Mouse (Mus musculus) neural tube, embryonic 13.5 days (tissue): ENCODE data around the gene Hes1. TPM values are rescaled to one million over a fixed set of nuclear protein-coding genes. Genes with fewer than 3 reads are reported as not detected.

ENCODE experiments used
- ATAC-seq: fragments of 200-750 bp; cut with Nextera tagmentation; 2 replicates; pipeline ENCODE4 v1.8.0; 2017; ENCODE audit warnings: low read depth, mild to moderate bottlenecking, moderate TSS enrichment, moderate library complexity
- H3K27ac ChIP-seq: fragments of 300-500 bp; sonication (generic); replicated peaks from 2 replicates; pipeline ENCODE4 v1.5.1; 2015; ENCODE audit warnings: moderate library complexity, mild to moderate bottlenecking, inconsistent platforms
- H3K27me3 ChIP-seq: fragments of 300-500 bp; sonication (generic); 2 replicates; pipeline ENCODE4 v1.6.1; 2015; ENCODE audit warnings: mild to moderate bottlenecking, inconsistent platforms
- H3K36me3 ChIP-seq: fragments of 300-500 bp; sonication (generic); 2 replicates; pipeline ENCODE4 v1.6.1; 2015; ENCODE audit warnings: mild to moderate bottlenecking, inconsistent platforms
- H3K4me1 ChIP-seq: fragments of 300-500 bp; sonication (generic); replicated peaks from 2 replicates; pipeline ENCODE4 v1.6.1; 2015; ENCODE audit warnings: inconsistent platforms
- H3K4me2 ChIP-seq: fragments of 300-500 bp; sonication (generic); 2 replicates; pipeline ENCODE4 v1.6.1; 2015; ENCODE audit warnings: inconsistent platforms, mild to moderate bottlenecking, moderate library complexity
- H3K4me3 ChIP-seq: fragments of 300-500 bp; sonication (generic); 2 replicates; pipeline ENCODE4 v1.5.1; 2015; ENCODE audit warnings: mild to moderate bottlenecking, inconsistent platforms
- H3K9ac ChIP-seq: fragments of 300-500 bp; sonication (generic); 2 replicates; pipeline ENCODE4 v1.6.1; 2015; ENCODE audit warnings: moderate library complexity, mild to moderate bottlenecking, inconsistent platforms
- H3K9me3 ChIP-seq: fragments of 300-500 bp; sonication (generic); 2 replicates; pipeline ENCODE4 v1.6.1; 2016; ENCODE audit warnings: inconsistent platforms
- WGBS: fragments of 180-500 bp; shearing (Covaris S2); methylation state at CpG from one replicate; pipeline ENCODE4 v1.1.7; 2015; 5-methylcytosine and 5-hydroxymethylcytosine counted together
- polyA plus RNA-seq: library from polyadenylated mRNA; unstranded; fragments of >200 nt; fragmentation: Nextera tagmentation; extraction: Ambion mirVana; gene quantifications from 2 replicates; pipeline ENCODE4 v1.2.1, GENCODE M21; 2015

Gene Hes1
- 19.4 and 25.5 TPM in 2 replicates for polyA plus RNA-seq

DNA sequence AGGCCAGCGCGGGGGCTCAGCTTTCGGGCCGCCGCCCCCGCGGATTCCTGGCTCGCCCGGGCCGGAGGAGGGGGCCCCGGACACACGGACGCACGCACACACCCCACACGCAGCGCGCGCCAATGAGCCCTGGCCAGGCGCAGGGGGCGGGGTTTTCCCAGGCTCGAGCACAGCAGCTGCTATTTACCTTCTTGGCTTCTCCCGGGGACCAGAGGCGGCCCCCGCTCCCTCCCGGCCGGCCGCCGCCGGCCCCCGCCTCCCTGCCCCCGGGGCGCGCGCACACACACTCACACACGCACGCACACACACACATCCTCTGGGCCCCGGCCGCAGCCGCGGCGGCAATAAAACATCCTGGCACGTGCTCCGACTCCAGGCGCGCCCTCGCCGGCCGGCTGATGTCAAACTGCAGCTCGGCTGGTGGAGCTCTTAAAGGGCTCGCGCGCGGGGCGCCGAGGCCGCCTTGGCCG is at the start of gene Hes1:
Hes1 (plus strand) TSS at position 401 of the 470 bp plus-strand sequence.
- H3K4me3 ChIP-seq, result peak within 1 kb of the TSS; percentile 67
- H3K4me1 ChIP-seq, result peaks cover 81% of the 10 kb centered on the region
- 0% methylated on average over 31 of the region's 57 CpGs for WGBS
- peak within 1 kb of the TSS; percentile 85 for H3K9ac ChIP-seq
- H3K27ac ChIP-seq, result peak within 1 kb of the TSS; percentile 93
- peak within 1 kb of the TSS; percentile 95 for H3K4me2 ChIP-seq
- ATAC-seq, result peak; percentile 87
- peaks cover 60% of the 10 kb centered on the region for H3K27me3 ChIP-seq
- H3K36me3 ChIP-seq, result no peaks in the 10 kb centered on the region
- no peaks in the 10 kb centered on the region for H3K9me3 ChIP-seq

- Histone ChIP-seq H3K27ac (no peak overlapping the region), H3K4me1 (peaks cover 39% of the 10 kb centered on the region), H3K36me3 (no peaks in the 10 kb centered on the region), H3K9ac (no peak overlapping the region), H3K9me3 (no peaks in the 10 kb centered on the region), H3K4me2 (no peak overlapping the region), H3K27me3 (peaks cover 44% of the 10 kb centered on the region), H3K4me3 (no peak overlapping the region)
- 31% methylated on average over 3 of the region's 3 CpGs for WGBS
- no peak for ATAC-seq
Measured at GRCm38 (mm10) chr16:30016064-30016463, 48.1 kb upstream of the Hes1 start.

GRCm38 (mm10) chr16:30020124-30020523 is 44.1 kb upstream of the Hes1 start:
- Histone ChIP-seq H3K9ac (no peak overlapping the region), H3K4me3 (no peak overlapping the region), H3K36me3 (no peaks in the 10 kb centered on the region), H3K27me3 (peaks cover 55% of the 10 kb centered on the region), H3K4me2 (peak overlapping the region; percentile 25; the same call in 1 of the 2 replicates), H3K27ac (no peak overlapping the region), H3K9me3 (no peaks in the 10 kb centered on the region), H3K4me1 (peaks cover 55% of the 10 kb centered on the region)
- ATAC-seq, result no peak
- 4% methylated on average over 13 of the region's 13 CpGs for WGBS

DNA sequence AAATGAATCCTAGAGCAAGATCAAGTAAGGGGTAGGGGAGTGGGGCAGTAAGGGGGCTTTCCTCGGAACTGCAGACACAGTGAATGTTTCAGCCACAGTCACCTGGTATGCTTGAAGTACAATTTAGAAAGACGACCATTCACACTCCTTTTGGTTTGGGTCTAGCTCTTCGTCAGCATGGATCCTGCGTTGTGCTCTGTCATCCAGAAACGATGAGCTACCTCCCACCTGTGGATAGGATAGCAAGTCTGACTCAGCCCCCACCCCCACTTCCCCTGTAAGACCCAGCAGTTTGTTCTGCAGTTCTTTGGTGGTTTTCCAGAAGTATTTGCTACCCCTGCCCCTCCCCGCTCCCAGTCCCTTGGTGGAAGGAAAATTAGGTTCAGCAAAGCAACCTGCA is 41.8 kb upstream of the Hes1 start:
- H3K27me3 ChIP-seq, result peaks cover 62% of the 10 kb centered on the region

GRCm38 (mm10) chr16:30022890-30023797 is 41.0 kb upstream of the Hes1 start:
- 52% methylated on average over 16 of the region's 16 CpGs for WGBS
- ATAC-seq, result 0 out of 2 replicates have a peak, but pooled peaks have one; percentile 10
- Histone ChIP-seq H3K9me3 (no peaks in the 10 kb centered on the region), H3K36me3 (no peaks in the 10 kb centered on the region), H3K27me3 (peaks cover 57% of the 10 kb centered on the region), H3K4me1 (peaks cover 44% of the 10 kb centered on the region), H3K27ac (peak overlapping the region; percentile 7; the same call in 1 of the 2 replicates), H3K4me3 (no peak overlapping the region), H3K9ac (no peak overlapping the region), H3K4me2 (no peak overlapping the region)

More for the DNA sequence above, 41.8 kb upstream of the Hes1 start:
- no peak for ATAC-seq
- H3K27ac ChIP-seq, result 0 out of 2 replicates have a peak overlapping the region, but pooled peaks have one; percentile 7
- WGBS, result 48% methylated on average over 6 of the region's 6 CpGs
- no peak overlapping the region for H3K4me3 ChIP-seq
- no peak overlapping the region for H3K4me2 ChIP-seq
- no peak overlapping the region for H3K9ac ChIP-seq
- H3K36me3 ChIP-seq, result no peaks in the 10 kb centered on the region
- peaks cover 40% of the 10 kb centered on the region for H3K4me1 ChIP-seq
- H3K9me3 ChIP-seq, result no peaks in the 10 kb centered on the region

- Histone ChIP-seq H3K4me1 (peaks cover 44% of the 10 kb centered on the region), H3K27me3 (peaks cover 41% of the 10 kb centered on the region), H3K9me3 (no peaks in the 10 kb centered on the region), H3K4me3 (no peak overlapping the region), H3K36me3 (no peaks in the 10 kb centered on the region), H3K27ac (no peak overlapping the region), H3K9ac (no peak overlapping the region), H3K4me2 (no peak overlapping the region)
- 67% methylated on average over 9 of the region's 9 CpGs for WGBS
- ATAC-seq, result no peak
Measured at GRCm38 (mm10) chr16:30024681-30025262, 39.4 kb upstream of the Hes1 start.

- no peak for ATAC-seq
- Histone ChIP-seq H3K4me1 (peaks cover 27% of the 10 kb centered on the region), H3K4me3 (no peak overlapping the region), H3K4me2 (no peak overlapping the region), H3K36me3 (no peaks in the 10 kb centered on the region), H3K9me3 (no peaks in the 10 kb centered on the region), H3K27ac (no peak overlapping the region), H3K27me3 (peaks cover 18% of the 10 kb centered on the region; the same call in 1 of the 2 replicates), H3K9ac (0 out of 2 replicates have a peak overlapping the region, but pooled peaks have one; percentile 12)
- 21% methylated on average over 6 of the region's 6 CpGs for WGBS
Measured at GRCm38 (mm10) chr16:30028184-30028583, 36.0 kb upstream of the Hes1 start.

DNA sequence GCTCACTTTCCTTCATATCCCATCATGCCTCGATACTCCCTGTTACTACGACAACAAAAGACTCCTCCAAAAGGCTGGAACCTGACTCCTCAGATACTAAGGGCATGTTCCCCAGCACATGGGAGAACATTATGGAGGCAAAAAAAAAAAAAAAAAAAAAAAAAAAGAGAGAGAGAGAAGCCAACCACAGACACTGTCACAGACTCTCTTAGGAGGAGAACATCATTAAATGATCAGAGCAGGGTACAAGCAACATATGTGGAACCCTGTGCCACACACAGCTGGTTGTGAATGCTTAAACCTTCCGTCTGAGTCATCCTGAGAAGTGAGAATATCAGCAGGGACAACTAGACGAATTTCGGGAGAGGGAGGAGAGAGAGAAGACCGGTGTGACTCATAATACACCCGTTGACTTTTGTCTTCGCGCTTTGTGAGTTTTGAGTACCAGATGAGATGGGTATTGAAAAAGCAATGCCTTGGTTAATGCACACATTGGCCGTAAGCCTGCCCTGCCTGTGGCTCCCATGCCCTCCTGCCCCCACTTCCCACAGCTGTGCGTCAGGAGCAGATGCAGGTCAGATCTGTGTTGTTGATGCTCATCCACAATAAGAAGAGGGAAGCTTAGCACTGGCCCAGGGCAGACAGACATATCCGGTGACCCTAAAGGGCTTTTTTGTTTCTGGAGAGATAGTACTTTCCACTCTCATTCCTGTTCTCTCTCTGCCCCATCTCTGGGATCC is 34.8 kb upstream of the Hes1 start:
- no peak overlapping the region for H3K4me2 ChIP-seq
- no peak overlapping the region for H3K27ac ChIP-seq
- no peak overlapping the region for H3K4me3 ChIP-seq
- ATAC-seq, result no peak
- no peaks in the 10 kb centered on the region for H3K9me3 ChIP-seq
- H3K9ac ChIP-seq, result no peak overlapping the region
- peaks cover 26% of the 10 kb centered on the region for H3K4me1 ChIP-seq
- peaks cover 16% of the 10 kb centered on the region for H3K27me3 ChIP-seq
- H3K36me3 ChIP-seq, result no peaks in the 10 kb centered on the region
- 60% methylated on average over 12 of the region's 12 CpGs for WGBS

GRCm38 (mm10) chr16:30032326-30032904 is 31.8 kb upstream of the Hes1 start:
- peaks cover 27% of the 10 kb centered on the region for H3K27me3 ChIP-seq
- H3K9ac ChIP-seq, result no peak overlapping the region
- 22% methylated on average over 2 of the region's 2 CpGs for WGBS

GRCm38 (mm10) chr16:30033390-30033789 is 30.8 kb upstream of the Hes1 start:
- ATAC-seq, result no peak
- H3K4me3 ChIP-seq, result no peak overlapping the region
- WGBS, result 75% methylated on average over 3 of the region's 3 CpGs

More at GRCm38 (mm10) chr16:30032326-30032904, 31.8 kb upstream of the Hes1 start:
- H3K4me1 ChIP-seq, result peaks cover 26% of the 10 kb centered on the region
- no peaks in the 10 kb centered on the region for H3K36me3 ChIP-seq
- ATAC-seq, result no peak
- no peak overlapping the region for H3K27ac ChIP-seq
- H3K4me2 ChIP-seq, result no peak overlapping the region
- H3K4me3 ChIP-seq, result no peak overlapping the region
- no peaks in the 10 kb centered on the region for H3K9me3 ChIP-seq

DNA sequence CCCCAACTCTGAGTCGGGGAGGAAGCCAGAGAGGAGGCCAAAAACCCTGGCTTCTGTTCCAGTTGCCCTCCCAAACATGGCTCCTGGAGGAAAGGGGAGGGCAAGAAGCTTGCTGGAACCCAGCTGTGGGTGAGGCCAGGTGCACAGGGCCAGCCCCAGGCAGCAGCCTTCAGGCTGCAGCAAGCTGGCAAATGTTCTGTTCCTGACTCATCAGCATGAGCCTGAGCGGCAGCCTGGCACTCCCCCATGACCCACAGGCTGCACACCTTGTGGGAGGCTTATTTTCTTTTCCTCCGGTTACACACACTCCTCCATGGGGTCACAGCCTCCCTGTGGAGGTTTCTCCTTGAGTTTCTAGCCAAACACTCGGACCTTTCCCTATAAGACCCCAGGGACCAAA is 30.2 kb upstream of the Hes1 start:
- peaks cover 21% of the 10 kb centered on the region for H3K4me1 ChIP-seq
- H3K4me3 ChIP-seq, result no peak overlapping the region
- no peak overlapping the region for H3K9ac ChIP-seq
- H3K27ac ChIP-seq, result no peak overlapping the region
- no peaks in the 10 kb centered on the region for H3K36me3 ChIP-seq
- WGBS, result 54% methylated on average over 4 of the region's 4 CpGs
- peaks cover 41% of the 10 kb centered on the region for H3K27me3 ChIP-seq
- no peaks in the 10 kb centered on the region for H3K9me3 ChIP-seq
- ATAC-seq, result no peak
- H3K4me2 ChIP-seq, result no peak overlapping the region

More at GRCm38 (mm10) chr16:30033390-30033789, 30.8 kb upstream of the Hes1 start:
- no peaks in the 10 kb centered on the region for H3K36me3 ChIP-seq
- peaks cover 19% of the 10 kb centered on the region for H3K4me1 ChIP-seq
- H3K9me3 ChIP-seq, result no peaks in the 10 kb centered on the region
- H3K27ac ChIP-seq, result no peak overlapping the region
- H3K9ac ChIP-seq, result no peak overlapping the region
- H3K27me3 ChIP-seq, result peaks cover 37% of the 10 kb centered on the region
- no peak overlapping the region for H3K4me2 ChIP-seq
